12 mouse cellular contexts compared by ENCODE assay signal in genomic region chr12:52587473-52588010, GRCm38 (mm10).
DNase-seq lines count a peak whose midpoint lies in the region.
"Had no signal": no experiment of that assay in that cellular context is flagged by ENCODE, and none has a peak within 500 bp of the region (broad histone marks: within the 10 kb centered on the region; RNA-seq: fewer than 3 reads in every experiment).

No protein-coding gene starts in this region.

- DNase-seq in cerebellum, postnatal 14 days: peak; percentile 11 to 13
- DNase-seq in cerebellum, adult 11 months: no peak
- DNase-seq in layer of hippocampus, adult 9-11 months: peak; percentile 31
- DNase-seq in layer of hippocampus, postnatal 14 days (ENCODE audit: low spot score in 2 of 2): no peak
- DNase-seq in 416B (ENCODE audit: low read depth): peak; percentile 72
- DNase-seq in forelimb bud, embryonic 11.5 days (ENCODE audit: low read depth, low spot score): peak; percentile 66
- no peak for DNase-seq in gastrocnemius, adult 8-10 months (ENCODE audit: low spot score in 2 of 2)
- DNase-seq in adipocyte (ENCODE audit: low spot score): no peak
- DNase-seq: adrenal gland, adult 2 months; heart, postnatal 4 days; kidney, adult 2 months; lung, adult 18-20 months had no signal

Comparison
In these comparisons a context has a peak if more than half of its experiments do, and no peak if none do; other contexts are left out.
1. DNase-seq: peak in cerebellum, postnatal 14 days (2 of 2), layer of hippocampus, adult 9-11 months (single experiment), 416B (single experiment) and forelimb bud, embryonic 11.5 days (single experiment); none in cerebellum, adult 11 months (single experiment), layer of hippocampus, postnatal 14 days (0 of 2), gastrocnemius, adult 8-10 months (0 of 2) and adipocyte (single experiment).